Mouse (Mus musculus) kidney, adult 2 months (tissue): ENCODE measurements around the gene Slain2.

ENCODE experiments used
- CTCF ChIP-seq: fragments of 200-500 bp; conservative IDR thresholded peaks from 2 replicates; pipeline ENCODE4 v1.5.1; 2011; ENCODE audit warnings: low read depth, mild to moderate bottlenecking, control low read depth, low read length, moderate library complexity, mixed read lengths; ENCODE audit not compliant: insufficient read depth, insufficient read length
- POLR2A ChIP-seq: fragments of 200-500 bp; IDR thresholded peaks from one replicate; pipeline ENCODE4 v1.6.1; 2011; ENCODE audit warnings: low read depth, low read length, control low read depth

DNA sequence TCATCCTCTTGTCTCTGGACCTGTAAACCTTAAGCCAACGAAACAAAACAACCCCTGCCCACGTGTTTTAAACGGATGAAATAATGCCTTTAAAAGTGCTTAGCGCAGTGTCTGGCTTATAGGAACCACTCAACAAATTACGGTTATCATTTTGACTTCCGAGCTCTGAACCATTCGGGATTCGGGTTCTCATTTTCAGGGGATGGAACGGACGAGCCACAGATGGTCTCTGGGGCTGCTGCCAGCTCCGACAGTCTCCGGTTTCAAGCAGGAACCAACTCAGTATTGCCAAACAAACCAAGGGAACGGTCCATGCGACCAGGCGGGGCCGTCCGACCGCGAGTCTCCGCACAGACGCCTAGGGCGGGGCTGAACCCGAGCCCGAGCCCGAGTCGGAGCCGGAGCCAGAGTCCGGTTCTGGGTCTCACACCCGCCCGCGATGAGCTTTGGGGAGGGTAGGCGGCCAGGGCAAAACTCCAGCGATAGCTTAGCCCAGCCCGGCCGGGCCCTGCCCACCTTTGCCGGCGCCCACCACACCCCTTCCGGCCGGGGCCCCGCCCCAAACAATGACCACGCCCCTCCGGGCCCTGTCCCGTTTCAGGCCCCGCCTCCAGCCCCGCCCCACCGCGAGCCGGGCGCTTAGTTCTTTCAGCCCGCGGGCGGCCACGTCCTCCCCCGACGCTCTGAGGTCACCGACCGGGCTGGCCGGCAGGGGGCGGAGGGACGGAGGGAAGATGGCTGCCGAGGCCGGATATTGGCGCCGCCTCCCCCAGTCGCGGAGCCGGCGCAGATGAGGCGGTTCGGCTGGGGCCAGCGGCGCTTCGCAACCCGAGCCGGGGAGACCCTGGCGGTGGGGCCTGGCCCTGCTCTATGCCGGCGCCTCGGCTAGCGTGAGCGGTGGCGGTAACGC is at the start of gene Slain2:
- TF ChIP-seq CTCF (peak; percentile 50), POLR2A (peak; percentile 38)
